Mouse (Mus musculus) left cerebral cortex, adult 18-20 months (tissue): ENCODE results near the gene 1700034J05Rik. TPM values are rescaled to one million over a fixed set of nuclear protein-coding genes. Genes with fewer than 3 reads are reported as not detected.

ENCODE experiments used
- total RNA-seq, 2 experiments: library from RNA; stranded (reverse); gene quantifications; 2 replicates each; pipeline ENCODE4 v1.2.3; 2021

Gene 1700034J05Rik
- total RNA-seq, 2 experiments from 2014 or later = not detected

Other genes with a start within 250 kb of the 1700034J05Rik start
- gene Stk38l, start 229.4 kb downstream of the 1700034J05Rik start, total RNA-seq = 10 to 100 TPM; 25.5 to 26.3 TPM
- gene Arntl2, start 158.4 kb downstream of the 1700034J05Rik start, total RNA-seq = 10 to 100 TPM in 1 of 2 experiments, 1 to 10 TPM in 1; 5.9 to 10.2 TPM
- not detected for gene Smco2, start 104.3 kb downstream of the 1700034J05Rik start, total RNA-seq
- gene Ppfibp1, start 65.9 kb downstream of the 1700034J05Rik start, total RNA-seq = 10 to 100 TPM; 54.5 to 60.4 TPM
- 1 to 10 TPM; 1.4 to 2.6 TPM for gene Rep15, start 78.2 kb upstream of the 1700034J05Rik start, total RNA-seq
- gene Mrps35, start 88.3 kb upstream of the 1700034J05Rik start, total RNA-seq = 10 to 100 TPM; 45.3 to 48.1 TPM
- gene Mansc4, start 132.6 kb upstream of the 1700034J05Rik start, total RNA-seq = under 1 TPM in 1 of 2 experiments, not detected in 1; 0.33 TPM
- 10 to 100 TPM; 22.0 to 22.1 TPM for gene Klhl42, start 137.0 kb upstream of the 1700034J05Rik start, total RNA-seq